Mouse (Mus musculus): ENCODE data around the gene Col12a1.

DNA sequence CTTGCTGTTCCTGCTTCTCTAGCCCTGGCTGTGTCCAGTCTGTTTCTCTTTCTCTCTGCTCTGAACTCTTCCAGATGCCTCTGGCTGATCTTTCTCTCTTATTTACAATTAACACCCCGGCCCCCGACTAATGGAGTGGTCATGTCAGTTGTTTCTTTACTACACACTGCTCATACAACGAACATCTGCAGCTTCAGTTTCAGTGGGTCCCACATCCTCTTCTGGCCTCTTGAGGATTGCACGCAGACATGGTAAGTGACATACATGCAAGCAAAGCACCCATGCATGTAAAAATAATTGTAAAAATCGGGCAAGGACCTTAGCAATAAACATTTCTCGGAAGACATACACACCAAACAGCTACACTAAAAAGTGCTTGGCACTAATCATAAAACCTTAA, 17.0 kb upstream of the Col12a1 start:
- no peak for TF ChIP-seq POLR2A (IDR thresholded peaks at IDR 0.05; ENCODE audit: borderline replicate concordance, extremely low read depth, insufficient read depth, insufficient read length, poor library complexity, severe bottlenecking)
- no peak for TF ChIP-seq CTCF (IDR thresholded peaks at IDR 0.05; ENCODE audit: borderline replicate concordance, extremely low read depth, insufficient read depth, insufficient read length)

Data from brain, embryonic 14.5 days (tissue).